Mouse (Mus musculus) cortical plate, adult 2 months (tissue): ENCODE measurements around the gene Baz2a.

Source experiments
- CTCF ChIP-seq: fragments of 200-500 bp; IDR thresholded peaks from 2 replicates; pipeline ENCODE4 v1.5.1; 2011; ENCODE audit warnings: mild to moderate bottlenecking, control low read depth, low read length; ENCODE audit not compliant: insufficient read depth; ENCODE audit errors: extremely low read depth
- POLR2A ChIP-seq: fragments of 200-500 bp; IDR thresholded peaks from 2 replicates; pipeline ENCODE4 v1.6.1; 2011; ENCODE audit warnings: mild to moderate bottlenecking, low read length, control low read depth; ENCODE audit not compliant: insufficient read depth; ENCODE audit errors: extremely low read depth

- no peak for TF ChIP-seq CTCF
- TF ChIP-seq POLR2A = no peak
Observed at GRCm38 (mm10) chr10:128041636-128042035, 49.7 kb upstream of the Baz2a start.
